Mouse (Mus musculus) midbrain, embryonic 12.5 days (tissue): Measurements from ENCODE around the gene Tbc1d5. TPM values are rescaled to one million over a fixed set of nuclear protein-coding genes. Genes with fewer than 3 reads are reported as not detected.

Experiments
- ATAC-seq: fragments of 200-750 bp; cut with Nextera tagmentation; 2 replicates; pipeline ENCODE4 v1.8.0; 2017; ENCODE audit warnings: low read depth, moderate TSS enrichment, moderate library complexity; ENCODE audit not compliant: low FRiP score
- H3K27ac ChIP-seq: fragments of 300-500 bp; sonication (generic); replicated peaks from 2 replicates; pipeline ENCODE4 v1.5.1; 2016; ENCODE audit warnings: mild to moderate bottlenecking
- H3K27me3 ChIP-seq: fragments of 300-500 bp; sonication (generic); 2 replicates; pipeline ENCODE4 v1.6.1; 2016; ENCODE audit warnings: mild to moderate bottlenecking
- H3K36me3 ChIP-seq: fragments of 300-500 bp; sonication (generic); 2 replicates; pipeline ENCODE4 v1.6.1; 2016
- H3K4me1 ChIP-seq: fragments of 300-500 bp; sonication (generic); 2 replicates; pipeline ENCODE4 v1.6.1; 2016
- H3K4me2 ChIP-seq: fragments of 300-500 bp; sonication (generic); replicated peaks from 2 replicates; pipeline ENCODE4 v1.6.1; 2016; ENCODE audit warnings: mild to moderate bottlenecking, moderate library complexity
- H3K4me3 ChIP-seq: fragments of 300-500 bp; sonication (generic); 2 replicates; pipeline ENCODE4 v1.5.1; 2016; ENCODE audit warnings: mild to moderate bottlenecking
- H3K9ac ChIP-seq: fragments of 300-500 bp; sonication (generic); replicated peaks from 2 replicates; pipeline ENCODE4 v1.6.1; 2016; ENCODE audit warnings: mild to moderate bottlenecking, moderate library complexity
- H3K9me3 ChIP-seq: fragments of 300-500 bp; sonication (generic); 2 replicates; pipeline ENCODE4 v1.6.1; 2016; ENCODE audit warnings: mild to moderate bottlenecking
- WGBS: fragments of 180-500 bp; shearing (Covaris S2); methylation state at CpG from one replicate; pipeline ENCODE4 v1.1.7; 2016; 5-methylcytosine and 5-hydroxymethylcytosine counted together
- polyA plus RNA-seq: library from polyadenylated mRNA; unstranded; fragments of >200 nt; fragmentation: Nextera tagmentation; extraction: Ambion mirVana; gene quantifications from 2 replicates; pipeline ENCODE4 v1.2.1, GENCODE M21; 2016

Tbc1d5 gene
- polyA plus RNA-seq, 1 experiment from 2014 or later, result 13.3 TPM

- peak overlapping the region; percentile 99 for H3K27ac ChIP-seq
- H3K4me1 ChIP-seq, result peaks cover 9% of the 10 kb centered on the region
- WGBS, result under 1% methylated on average over 31 of the region's 59 CpGs
- H3K9me3 ChIP-seq, result no peaks in the 10 kb centered on the region
- H3K9ac ChIP-seq, result peak overlapping the region; percentile 96
- peak; percentile 79 for ATAC-seq
- no peaks in the 10 kb centered on the region for H3K27me3 ChIP-seq
- peak overlapping the region; percentile 85 for H3K4me3 ChIP-seq
- H3K36me3 ChIP-seq, result no peaks in the 10 kb centered on the region
- H3K4me2 ChIP-seq, result peak overlapping the region; percentile 64
These were observed 509 bp downstream of the Tbc1d5 start for GRCm38 (mm10) chr17:51178491-51179194.

GRCm38 (mm10) chr17:51177923-51178322 is 1.2 kb downstream of the Tbc1d5 start:
- peak overlapping the region; percentile 85 for H3K4me3 ChIP-seq
- peak overlapping the region; percentile 99; the same call in 1 of the 2 replicates for H3K27ac ChIP-seq
- H3K4me2 ChIP-seq, result peak overlapping the region; percentile 64
- H3K27me3 ChIP-seq, result no peaks in the 10 kb centered on the region
- peaks cover 9% of the 10 kb centered on the region for H3K4me1 ChIP-seq
- no peak for ATAC-seq
- WGBS, result 65% methylated on average over 6 of the region's 6 CpGs
- no peaks in the 10 kb centered on the region for H3K9me3 ChIP-seq
- no peaks in the 10 kb centered on the region for H3K36me3 ChIP-seq
- peak overlapping the region; percentile 96 for H3K9ac ChIP-seq

- Histone ChIP-seq H3K27ac (no peak overlapping the region), H3K4me3 (no peak overlapping the region), H3K4me2 (no peak overlapping the region), H3K9ac (no peak overlapping the region), H3K9me3 (no peaks in the 10 kb centered on the region), H3K27me3 (no peaks in the 10 kb centered on the region), H3K4me1 (no peaks in the 10 kb centered on the region), H3K36me3 (no peaks in the 10 kb centered on the region)
- 91% methylated on average over 1 of the region's 1 CpGs for WGBS
- no peak for ATAC-seq
These were observed 6.8 kb downstream of the Tbc1d5 start for GRCm38 (mm10) chr17:51172332-51172731.

GRCm38 (mm10) chr17:51171504-51171903 is 7.6 kb downstream of the Tbc1d5 start:
- ATAC-seq, result no peak
- Histone ChIP-seq H3K9me3 (no peaks in the 10 kb centered on the region), H3K4me3 (no peak overlapping the region), H3K36me3 (no peaks in the 10 kb centered on the region), H3K9ac (no peak overlapping the region), H3K27ac (no peak overlapping the region), H3K4me1 (no peaks in the 10 kb centered on the region), H3K27me3 (no peaks in the 10 kb centered on the region), H3K4me2 (no peak overlapping the region)
- 94% methylated on average over 3 of the region's 3 CpGs for WGBS

GRCm38 (mm10) chr17:51169911-51170310 is 9.2 kb downstream of the Tbc1d5 start:
- Histone ChIP-seq H3K9me3 (no peaks in the 10 kb centered on the region), H3K4me3 (no peak overlapping the region), H3K27ac (no peak overlapping the region), H3K4me2 (no peak overlapping the region), H3K36me3 (no peaks in the 10 kb centered on the region), H3K27me3 (no peaks in the 10 kb centered on the region), H3K9ac (no peak overlapping the region), H3K4me1 (no peaks in the 10 kb centered on the region)
- ATAC-seq, result no peak
- WGBS, result 80% methylated on average over 4 of the region's 4 CpGs

- H3K27ac ChIP-seq, result no peak overlapping the region
- no peaks in the 10 kb centered on the region for H3K4me1 ChIP-seq
- H3K27me3 ChIP-seq, result no peaks in the 10 kb centered on the region
- ATAC-seq, result no peak
- H3K4me2 ChIP-seq, result no peak overlapping the region
- no peak overlapping the region for H3K9ac ChIP-seq
- H3K9me3 ChIP-seq, result 0 out of 2 replicates have a peak, but pooled peaks cover 5% of the 10 kb centered on the region
- H3K36me3 ChIP-seq, result no peaks in the 10 kb centered on the region
- no peak overlapping the region for H3K4me3 ChIP-seq
These were observed 16.8 kb downstream of the Tbc1d5 start for GRCm38 (mm10) chr17:51162366-51162765.

- Histone ChIP-seq H3K4me2 (no peak overlapping the region), H3K9ac (no peak overlapping the region), H3K9me3 (0 out of 2 replicates have a peak, but pooled peaks cover 5% of the 10 kb centered on the region), H3K4me1 (no peaks in the 10 kb centered on the region), H3K36me3 (no peaks in the 10 kb centered on the region), H3K4me3 (no peak overlapping the region), H3K27ac (no peak overlapping the region), H3K27me3 (no peaks in the 10 kb centered on the region)
- ATAC-seq, result peak; percentile 49; the same call in 1 of the 2 replicates
- 88% methylated on average over 5 of the region's 5 CpGs for WGBS
These were observed 19.9 kb downstream of the Tbc1d5 start for GRCm38 (mm10) chr17:51159261-51159660.

GRCm38 (mm10) chr17:51150999-51151398 is 28.2 kb downstream of the Tbc1d5 start:
- no peaks in the 10 kb centered on the region for H3K9me3 ChIP-seq
- H3K9ac ChIP-seq, result no peak overlapping the region
- peak; percentile 63; the same call in 1 of the 2 replicates for ATAC-seq
- H3K4me2 ChIP-seq, result no peak overlapping the region
- no peak overlapping the region for H3K27ac ChIP-seq
- H3K36me3 ChIP-seq, result no peaks in the 10 kb centered on the region
- H3K27me3 ChIP-seq, result no peaks in the 10 kb centered on the region
- 15% methylated on average over 3 of the region's 3 CpGs for WGBS
- H3K4me3 ChIP-seq, result no peak overlapping the region
- H3K4me1 ChIP-seq, result no peaks in the 10 kb centered on the region

- Histone ChIP-seq H3K9me3 (no peaks in the 10 kb centered on the region), H3K27me3 (no peaks in the 10 kb centered on the region), H3K9ac (no peak overlapping the region), H3K4me1 (no peaks in the 10 kb centered on the region), H3K36me3 (no peaks in the 10 kb centered on the region), H3K4me3 (no peak overlapping the region), H3K27ac (no peak overlapping the region), H3K4me2 (no peak overlapping the region)
- WGBS, result 97% methylated on average over 4 of the region's 4 CpGs
- no peak for ATAC-seq
These were observed 34.2 kb downstream of the Tbc1d5 start for GRCm38 (mm10) chr17:51144983-51145382.

GRCm38 (mm10) chr17:51142095-51142494 is 37.1 kb downstream of the Tbc1d5 start:
- Histone ChIP-seq H3K4me3 (no peak overlapping the region), H3K9me3 (no peaks in the 10 kb centered on the region), H3K36me3 (no peaks in the 10 kb centered on the region), H3K9ac (no peak overlapping the region), H3K27me3 (no peaks in the 10 kb centered on the region), H3K27ac (no peak overlapping the region), H3K4me1 (no peaks in the 10 kb centered on the region), H3K4me2 (no peak overlapping the region)
- peak; percentile 72; the same call in 1 of the 2 replicates for ATAC-seq
- WGBS, result 64% methylated on average over 4 of the region's 4 CpGs

- no peak overlapping the region for H3K4me3 ChIP-seq
- H3K27me3 ChIP-seq, result no peaks in the 10 kb centered on the region
- H3K36me3 ChIP-seq, result no peaks in the 10 kb centered on the region
- H3K9ac ChIP-seq, result no peak overlapping the region
- no peaks in the 10 kb centered on the region for H3K4me1 ChIP-seq
- no peak overlapping the region for H3K27ac ChIP-seq
- WGBS, result 62% methylated on average over 2 of the region's 2 CpGs
- no peak overlapping the region for H3K4me2 ChIP-seq
- ATAC-seq, result no peak
- no peaks in the 10 kb centered on the region for H3K9me3 ChIP-seq
These were observed 68.0 kb downstream of the Tbc1d5 start for GRCm38 (mm10) chr17:51111194-51111593.

- H3K9ac ChIP-seq, result no peak overlapping the region
- no peak for ATAC-seq
- H3K36me3 ChIP-seq, result no peaks in the 10 kb centered on the region
- no peaks in the 10 kb centered on the region for H3K4me1 ChIP-seq
- WGBS, result 78% methylated on average over 1 of the region's 1 CpGs
- H3K4me3 ChIP-seq, result no peak overlapping the region
- H3K27ac ChIP-seq, result no peak overlapping the region
- H3K4me2 ChIP-seq, result no peak overlapping the region
- H3K27me3 ChIP-seq, result no peaks in the 10 kb centered on the region
- H3K9me3 ChIP-seq, result 0 out of 2 replicates have a peak, but pooled peaks cover 2% of the 10 kb centered on the region
These were observed 74.9 kb downstream of the Tbc1d5 start for GRCm38 (mm10) chr17:51104294-51104693.

GRCm38 (mm10) chr17:51043869-51044268 is 135.3 kb downstream of the Tbc1d5 start:
- Histone ChIP-seq H3K4me1 (no peaks in the 10 kb centered on the region), H3K4me3 (no peak overlapping the region), H3K9me3 (no peaks in the 10 kb centered on the region), H3K36me3 (no peaks in the 10 kb centered on the region), H3K27me3 (no peaks in the 10 kb centered on the region), H3K9ac (no peak overlapping the region), H3K27ac (no peak overlapping the region), H3K4me2 (no peak overlapping the region)
- no peak for ATAC-seq
- 79% methylated on average over 1 of the region's 1 CpGs for WGBS
